ENCODE assay signal across 8 mouse cellular contexts in genomic region chr11:55240556-55240955, GRCm38 (mm10). TPM values are rescaled to one million over a fixed set of nuclear protein-coding genes. Genes with fewer than 3 reads are reported as not detected.
DNase-seq lines count a peak whose midpoint lies in the region; ATAC-seq and TF ChIP-seq lines count a peak whose summit lies in the region.

No protein-coding gene starts in this region.

- no peaks in the 10 kb centered on the region for H3K27me3 ChIP-seq in forebrain, postnatal 0 days (ENCODE audit: insufficient read depth, low read length)
- H3K27me3 ChIP-seq in forebrain, embryonic 16.5 days (replicated peaks; ENCODE audit: control insufficient read depth, insufficient read depth, low read length) = no peaks in the 10 kb centered on the region
- no peaks in the 10 kb centered on the region for H3K27me3 ChIP-seq in spleen, adult 2 months (ENCODE audit: control insufficient read depth, insufficient read depth, low read length)

- no peak for TF ChIP-seq POLR2A in spleen, adult 2 months (IDR thresholded peaks at IDR 0.05; ENCODE audit: low read depth, low read length)

- no peaks in the 10 kb centered on the region for H3K36me3 ChIP-seq in forebrain, postnatal 0 days (ENCODE audit: insufficient read depth)
- H3K36me3 ChIP-seq in forebrain, embryonic 16.5 days (ENCODE audit: control insufficient read depth, insufficient read depth) = no peaks in the 10 kb centered on the region
- no peaks in the 10 kb centered on the region for H3K36me3 ChIP-seq in spleen, adult 2 months (ENCODE audit: control insufficient read depth, insufficient read depth, low read length)

- no peak overlapping the region for H3K27ac ChIP-seq in forebrain, postnatal 0 days (ENCODE audit: low read depth, low read length)
- H3K27ac ChIP-seq in forebrain, embryonic 16.5 days (ENCODE audit: low read length) = no peak overlapping the region
- no peak overlapping the region for H3K27ac ChIP-seq in spleen, adult 2 months (ENCODE audit: insufficient read depth, low read length)

- peak; percentile 67 for DNase-seq in forebrain, postnatal 0 days
- peak; percentile 76 for DNase-seq in adrenal gland, postnatal 10 days
- DNase-seq in embryo, embryonic 11.5 days (ENCODE audit: low read depth, low spot score) = peak; percentile 39
- peak; percentile 77 for DNase-seq in heart, postnatal 4 days
- peak; percentile 40 to 65 for DNase-seq in layer of hippocampus, postnatal 25 days (ENCODE audit: extremely low spot score in 1 of 2, low spot score in 1 of 2)
- DNase-seq in spleen, adult 2 months (ENCODE audit: low read depth in 1 of 2, low spot score in 2 of 2) = peak; percentile 37 to 48

- peak; percentile 74 for TF ChIP-seq CTCF in forebrain, postnatal 0 days (IDR thresholded peaks at IDR 0.05; ENCODE audit: low read depth)
- peak; percentile 64; the same call in 1 of the 2 replicates for TF ChIP-seq CTCF in spleen, adult 2 months (IDR thresholded peaks at IDR 0.05; ENCODE audit: extremely low read depth, insufficient read depth, insufficient read length, insufficient replicate concordance)

- H3K4me3 ChIP-seq in forebrain, postnatal 0 days (ENCODE audit: low read depth, low read length) = no peak overlapping the region
- no peak overlapping the region for H3K4me3 ChIP-seq in forebrain, embryonic 16.5 days (replicated peaks; ENCODE audit: low read length)
- H3K4me3 ChIP-seq in spleen, adult 2 months (ENCODE audit: extremely low read depth, insufficient read depth, insufficient read length) = no peak overlapping the region

- H3K4me2 ChIP-seq in forebrain, postnatal 0 days (ENCODE audit: low read depth) = no peak overlapping the region
- no peak overlapping the region for H3K4me2 ChIP-seq in forebrain, embryonic 16.5 days (ENCODE audit: low read length)

- WGBS in forebrain, postnatal 0 days = 66% methylated on average over 7 of the region's 7 CpGs
- WGBS in forebrain, embryonic 16.5 days = 64% methylated on average over 7 of the region's 7 CpGs
- WGBS in spleen, adult 2 months = 47% methylated on average over 7 of the region's 7 CpGs

- no peaks in the 10 kb centered on the region for H3K4me1 ChIP-seq in forebrain, postnatal 0 days (ENCODE audit: insufficient read depth)
- no peaks in the 10 kb centered on the region for H3K4me1 ChIP-seq in forebrain, embryonic 16.5 days (replicated peaks; ENCODE audit: control insufficient read depth, insufficient read depth, low read length)
- H3K4me1 ChIP-seq in spleen, adult 2 months (ENCODE audit: control insufficient read depth, insufficient read depth, insufficient read length) = no peaks in the 10 kb centered on the region

- H3K9ac ChIP-seq in forebrain, postnatal 0 days = no peak overlapping the region
- H3K9ac ChIP-seq in forebrain, embryonic 16.5 days (replicated peaks; ENCODE audit: low read depth, low read length) = no peak overlapping the region

- H3K9me3 ChIP-seq in forebrain, postnatal 0 days (ENCODE audit: low read length) = no peaks in the 10 kb centered on the region
- H3K9me3 ChIP-seq in forebrain, embryonic 16.5 days (ENCODE audit: control insufficient read depth, low read length) = no peaks in the 10 kb centered on the region

- peak; percentile 48 for ATAC-seq in forebrain, postnatal 0 days
- no peak for ATAC-seq in forebrain, embryonic 16.5 days
- ATAC-seq in megakaryocyte, adult 5-6 weeks (ENCODE audit: poor library complexity, severe bottlenecking) = peak; percentile 94

RNA-seq across cellular contexts. Expression of gene Slc36a1, which starts 36.4 kb away (rescaled TPM):
- total RNA-seq in forebrain, postnatal 0 days (2014; rRNA removed) = 14.1 and 19.0 TPM in 2 replicates
- 1.0 and 1.5 TPM in 2 replicates for polyA plus RNA-seq in forebrain, postnatal 0 days (2015; fragmentation: Nextera tagmentation; extraction: Ambion mirVana)
- 2.2 and 3.3 TPM in 2 replicates for polyA plus RNA-seq in forebrain, embryonic 16.5 days (2015; fragmentation: Nextera tagmentation; extraction: Ambion mirVana)
- total RNA-seq in adrenal gland, postnatal 10 days (2021) = 10 to 100 TPM; 24.5 to 26.9 TPM
- total RNA-seq in heart, postnatal 4 days (2021) = 10 to 100 TPM; 11.6 to 12.0 TPM
- 10 to 100 TPM; 59.3 to 61.5 TPM for total RNA-seq in layer of hippocampus, postnatal 25 days (2021)
- total RNA-seq in megakaryocyte, adult 5-6 weeks (2015) = 22.2 and 24.7 TPM in 2 replicates
- total RNA-seq in megakaryocyte, adult 5-6 weeks (2017) = 13.4 and 15.4 TPM in 2 replicates
- 25.7 and 26.0 TPM in 2 replicates for polyA plus RNA-seq in spleen, adult 2 months (2012; rRNA removed)

RNA-seq across cellular contexts. Expression of gene Slc36a2, which starts 55.7 kb away (rescaled TPM):
- 0.69 and 1.4 TPM in 2 replicates for total RNA-seq in forebrain, postnatal 0 days (2014; rRNA removed)
- 0.08 and 0.40 TPM in 2 replicates for polyA plus RNA-seq in forebrain, postnatal 0 days (2015; fragmentation: Nextera tagmentation; extraction: Ambion mirVana)
- polyA plus RNA-seq in forebrain, embryonic 16.5 days (2015; fragmentation: Nextera tagmentation; extraction: Ambion mirVana) = 0.16 and 0.46 TPM in 2 replicates
- total RNA-seq in adrenal gland, postnatal 10 days (2021) = 100 to 1,000 TPM; 213 to 290 TPM
- total RNA-seq in heart, postnatal 4 days (2021) = 1 to 10 TPM; 2.9 to 3.7 TPM
- total RNA-seq in layer of hippocampus, postnatal 25 days (2021) = under 1 TPM in 1 of 2 experiments, not detected in 1; 0.10 TPM
- 0.21 and 0.25 TPM in 2 replicates for total RNA-seq in megakaryocyte, adult 5-6 weeks (2015)
- total RNA-seq in megakaryocyte, adult 5-6 weeks (2017) = 0.04 and 0.29 TPM in 2 replicates
- polyA plus RNA-seq in spleen, adult 2 months (2012; rRNA removed) = 10.2 and 12.8 TPM in 2 replicates

Comparison
In these comparisons a context has a peak if more than half of its experiments do, and no peak if none do; other contexts are left out.
1. RNA of gene Slc36a2, which starts 55.7 kb away (total RNA-seq): 213 to 290 TPM in adrenal gland, postnatal 10 days; 2.9 to 3.7 TPM in heart, postnatal 4 days, 0.69 to 1.4 TPM in forebrain, postnatal 0 days, 0.04 to 0.29 TPM in megakaryocyte, adult 5-6 weeks and 0.10 TPM in layer of hippocampus, postnatal 25 days; every median in the first group is over 10 times any median in the second.
2. Peak in every context shown above with its lines, with median percentiles within 50 percentile points of each other: DNase-seq.